Mouse (Mus musculus): ENCODE data around the gene Pear1. TPM values are rescaled to one million over a fixed set of nuclear protein-coding genes. Genes with fewer than 3 reads are reported as not detected.
A peak's percentile ranks its signal among the peaks of the same experiment; 100 is the strongest.

The Pear1 gene
- polyA plus RNA-seq, 1 experiment from 2014 or later = 6.9 TPM

GRCm38 (mm10) chr3:87764506-87764905 is 59.6 kb downstream of the Pear1 start:
- no peak overlapping the region; the same call in 1 of the 2 replicates for H3K4me2 ChIP-seq (ENCODE audit: low read length)
- WGBS = 44% methylated on average over 10 of the region's 10 CpGs
- peak overlapping the region; percentile 33; the same call in 1 of the 2 replicates for H3K27ac ChIP-seq (ENCODE audit: low read length)
- no peaks in the 10 kb centered on the region for H3K36me3 ChIP-seq (ENCODE audit: control insufficient read depth, insufficient read depth)
- H3K4me1 ChIP-seq (replicated peaks; ENCODE audit: control insufficient read depth, insufficient read depth, low read length) = peaks cover 7% of the 10 kb centered on the region; the same call in 1 of the 2 replicates
- H3K9me3 ChIP-seq (ENCODE audit: control insufficient read depth, low read length) = no peaks in the 10 kb centered on the region
- no peak overlapping the region for H3K9ac ChIP-seq (replicated peaks; ENCODE audit: low read depth, low read length)
- H3K27me3 ChIP-seq (replicated peaks; ENCODE audit: control insufficient read depth, insufficient read depth, low read length) = peaks cover 6% of the 10 kb centered on the region; the same call in 1 of the 2 replicates
- no peak for ATAC-seq
- no peak overlapping the region for H3K4me3 ChIP-seq (replicated peaks; ENCODE audit: low read length)

GRCm38 (mm10) chr3:87763683-87764289 is 60.3 kb downstream of the Pear1 start:
- peaks cover 4% of the 10 kb centered on the region; the same call in 1 of the 2 replicates for H3K4me1 ChIP-seq (replicated peaks; ENCODE audit: control insufficient read depth, insufficient read depth, low read length)
- 0 out of 2 replicates have a peak overlapping the region, but pooled peaks have one; percentile 14 for H3K9ac ChIP-seq (replicated peaks; ENCODE audit: low read depth, low read length)
- no peaks in the 10 kb centered on the region for H3K36me3 ChIP-seq (ENCODE audit: control insufficient read depth, insufficient read depth)
- H3K4me2 ChIP-seq (ENCODE audit: low read length) = peak overlapping the region; percentile 29
- no peak overlapping the region for H3K4me3 ChIP-seq (replicated peaks; ENCODE audit: low read length)
- H3K9me3 ChIP-seq (ENCODE audit: control insufficient read depth, low read length) = no peaks in the 10 kb centered on the region
- 0 out of 2 replicates have a peak, but pooled peaks have one; percentile 36 for ATAC-seq
- H3K27me3 ChIP-seq (replicated peaks; ENCODE audit: control insufficient read depth, insufficient read depth, low read length) = peaks cover under 1% of the 10 kb centered on the region; the same call in 1 of the 2 replicates
- 18% methylated on average over 15 of the region's 15 CpGs for WGBS
- no peak overlapping the region for H3K27ac ChIP-seq (ENCODE audit: low read length)

DNA sequence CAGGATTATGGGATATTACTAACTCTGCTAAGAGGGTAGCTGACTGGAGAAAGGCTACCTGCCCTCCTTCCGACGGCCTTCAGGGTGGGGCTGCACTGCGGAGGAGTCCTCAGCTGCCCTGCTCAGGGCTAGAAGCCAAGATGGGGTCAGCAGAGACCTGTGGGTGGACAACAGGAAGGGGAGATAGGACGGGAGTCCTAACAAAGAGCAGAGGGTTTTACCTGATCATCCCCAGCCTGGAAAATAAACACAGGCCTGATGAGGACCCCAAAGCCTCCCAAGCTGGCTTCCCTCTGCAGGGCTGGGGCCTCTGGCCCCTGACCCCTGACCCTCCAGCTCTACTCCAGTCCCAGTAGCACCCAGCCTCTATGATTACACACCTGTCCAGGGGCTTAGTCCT is 60.9 kb downstream of the Pear1 start:
- Histone ChIP-seq H3K36me3 (ENCODE audit: control insufficient read depth, insufficient read depth) (no peaks in the 10 kb centered on the region), H3K9ac (replicated peaks; ENCODE audit: low read depth, low read length) (no peak overlapping the region), H3K9me3 (ENCODE audit: control insufficient read depth, low read length) (no peaks in the 10 kb centered on the region), H3K4me2 (ENCODE audit: low read length) (no peak overlapping the region), H3K4me1 (replicated peaks; ENCODE audit: control insufficient read depth, insufficient read depth, low read length) (peaks cover 4% of the 10 kb centered on the region; the same call in 1 of the 2 replicates), H3K27ac (ENCODE audit: low read length) (no peak overlapping the region), H3K4me3 (replicated peaks; ENCODE audit: low read length) (no peak overlapping the region), H3K27me3 (replicated peaks; ENCODE audit: control insufficient read depth, insufficient read depth, low read length) (no peaks in the 10 kb centered on the region)
- ATAC-seq = no peak
- 62% methylated on average over 4 of the region's 4 CpGs for WGBS

- no peak for ATAC-seq
- Histone ChIP-seq H3K36me3 (ENCODE audit: control insufficient read depth, insufficient read depth) (no peaks in the 10 kb centered on the region), H3K27me3 (replicated peaks; ENCODE audit: control insufficient read depth, insufficient read depth, low read length) (no peaks in the 10 kb centered on the region), H3K4me1 (replicated peaks; ENCODE audit: control insufficient read depth, insufficient read depth, low read length) (peaks cover 4% of the 10 kb centered on the region; the same call in 1 of the 2 replicates), H3K4me3 (replicated peaks; ENCODE audit: low read length) (no peak overlapping the region), H3K27ac (ENCODE audit: low read length) (no peak overlapping the region), H3K9me3 (ENCODE audit: control insufficient read depth, low read length) (no peaks in the 10 kb centered on the region), H3K4me2 (ENCODE audit: low read length) (no peak overlapping the region), H3K9ac (replicated peaks; ENCODE audit: low read depth, low read length) (no peak overlapping the region)
- 81% methylated on average over 20 of the region's 20 CpGs for WGBS
Observed at GRCm38 (mm10) chr3:87761408-87762375, 62.4 kb downstream of the Pear1 start.

- no peak overlapping the region for H3K27ac ChIP-seq (ENCODE audit: low read length)
- H3K4me2 ChIP-seq (ENCODE audit: low read length) = no peak overlapping the region
- no peak overlapping the region for H3K9ac ChIP-seq (replicated peaks; ENCODE audit: low read depth, low read length)
- H3K9me3 ChIP-seq (ENCODE audit: control insufficient read depth, low read length) = no peaks in the 10 kb centered on the region
- ATAC-seq = no peak
- 0 out of 2 replicates have a peak, but pooled peaks cover 2% of the 10 kb centered on the region for H3K27me3 ChIP-seq (replicated peaks; ENCODE audit: control insufficient read depth, insufficient read depth, low read length)
- 55% methylated on average over 4 of the region's 5 CpGs for WGBS
- no peaks in the 10 kb centered on the region for H3K36me3 ChIP-seq (ENCODE audit: control insufficient read depth, insufficient read depth)
- peaks cover 7% of the 10 kb centered on the region; the same call in 1 of the 2 replicates for H3K4me1 ChIP-seq (replicated peaks; ENCODE audit: control insufficient read depth, insufficient read depth, low read length)
- no peak overlapping the region for H3K4me3 ChIP-seq (replicated peaks; ENCODE audit: low read length)
Observed at GRCm38 (mm10) chr3:87758641-87759040, 65.5 kb downstream of the Pear1 start.

- WGBS = 52% methylated on average over 20 of the region's 20 CpGs
- no peak overlapping the region; the same call in 1 of the 2 replicates for H3K4me3 ChIP-seq (replicated peaks; ENCODE audit: low read length)
- H3K4me2 ChIP-seq (ENCODE audit: low read length) = peak overlapping the region; percentile 61
- peak overlapping the region; percentile 58 for H3K9ac ChIP-seq (replicated peaks; ENCODE audit: low read depth, low read length)
- 0 out of 2 replicates have a peak, but pooled peaks have one; percentile 5 for ATAC-seq
- no peaks in the 10 kb centered on the region for H3K36me3 ChIP-seq (ENCODE audit: control insufficient read depth, insufficient read depth)
- H3K27me3 ChIP-seq (replicated peaks; ENCODE audit: control insufficient read depth, insufficient read depth, low read length) = 0 out of 2 replicates have a peak, but pooled peaks cover 2% of the 10 kb centered on the region
- H3K4me1 ChIP-seq (replicated peaks; ENCODE audit: control insufficient read depth, insufficient read depth, low read length) = peaks cover 7% of the 10 kb centered on the region; the same call in 1 of the 2 replicates
- H3K9me3 ChIP-seq (ENCODE audit: control insufficient read depth, low read length) = no peaks in the 10 kb centered on the region
- H3K27ac ChIP-seq (ENCODE audit: low read length) = no peak overlapping the region
Observed at GRCm38 (mm10) chr3:87756488-87756887, 67.6 kb downstream of the Pear1 start.

DNA sequence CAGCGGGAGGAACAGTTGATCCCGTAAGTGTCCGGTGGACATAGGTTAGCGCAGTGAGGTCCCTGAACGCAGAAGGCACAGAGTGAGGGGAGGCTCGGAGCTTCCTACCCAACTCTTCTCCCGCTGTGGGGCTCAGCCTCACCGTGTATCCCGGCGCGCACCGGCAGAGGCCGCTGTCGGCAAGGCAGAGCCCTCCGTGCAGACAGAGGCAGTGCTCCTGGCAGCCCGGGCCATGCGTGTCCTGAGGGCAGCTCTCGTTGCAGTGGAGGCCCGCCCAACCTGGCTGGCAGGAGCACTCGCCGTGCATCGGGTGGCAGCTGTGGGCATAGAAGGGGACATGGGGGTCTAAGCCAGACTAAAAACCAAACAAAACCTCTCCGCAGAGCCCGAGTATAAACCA is 68.1 kb downstream of the Pear1 start:
- 0 out of 2 replicates have a peak, but pooled peaks cover 2% of the 10 kb centered on the region for H3K27me3 ChIP-seq (replicated peaks; ENCODE audit: control insufficient read depth, insufficient read depth, low read length)
- H3K4me3 ChIP-seq (replicated peaks; ENCODE audit: low read length) = peak overlapping the region; percentile 40
- 3% methylated on average over 24 of the region's 24 CpGs for WGBS
- H3K9me3 ChIP-seq (ENCODE audit: control insufficient read depth, low read length) = no peaks in the 10 kb centered on the region
- ATAC-seq = peak; percentile 94
- H3K4me2 ChIP-seq (ENCODE audit: low read length) = peak overlapping the region; percentile 61
- H3K4me1 ChIP-seq (replicated peaks; ENCODE audit: control insufficient read depth, insufficient read depth, low read length) = peaks cover 7% of the 10 kb centered on the region; the same call in 1 of the 2 replicates
- H3K27ac ChIP-seq (ENCODE audit: low read length) = no peak overlapping the region
- no peaks in the 10 kb centered on the region for H3K36me3 ChIP-seq (ENCODE audit: control insufficient read depth, insufficient read depth)
- H3K9ac ChIP-seq (replicated peaks; ENCODE audit: low read depth, low read length) = peak overlapping the region; percentile 58

DNA sequence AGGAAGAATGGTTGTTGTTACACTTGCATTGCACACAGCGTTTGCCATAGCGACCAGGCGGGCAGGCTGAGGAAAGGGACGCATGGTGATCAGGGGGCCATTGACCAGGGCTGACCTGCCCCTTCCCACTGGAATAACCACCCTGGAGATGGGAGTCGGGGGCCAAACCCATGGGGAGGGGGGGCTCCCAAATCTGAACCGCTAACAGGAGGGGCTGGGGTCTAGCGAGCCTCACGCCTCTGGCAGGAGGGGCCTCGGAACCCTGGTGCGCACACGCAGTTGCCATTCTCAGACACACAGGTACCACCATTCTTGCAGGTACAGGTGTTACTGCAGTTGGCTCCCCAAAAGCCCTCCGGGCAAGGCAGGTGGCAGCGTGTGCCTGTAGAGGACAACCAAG is 70.3 kb downstream of the Pear1 start:
- no peak for ATAC-seq
- Histone ChIP-seq H3K9ac (replicated peaks; ENCODE audit: low read depth, low read length) (no peak overlapping the region), H3K4me1 (replicated peaks; ENCODE audit: control insufficient read depth, insufficient read depth, low read length) (peaks cover 7% of the 10 kb centered on the region; the same call in 1 of the 2 replicates), H3K27ac (ENCODE audit: low read length) (no peak overlapping the region), H3K4me3 (replicated peaks; ENCODE audit: low read length) (no peak overlapping the region), H3K4me2 (ENCODE audit: low read length) (no peak overlapping the region), H3K27me3 (replicated peaks; ENCODE audit: control insufficient read depth, insufficient read depth, low read length) (0 out of 2 replicates have a peak, but pooled peaks cover 2% of the 10 kb centered on the region), H3K9me3 (ENCODE audit: control insufficient read depth, low read length) (no peaks in the 10 kb centered on the region), H3K36me3 (ENCODE audit: control insufficient read depth, insufficient read depth) (no peaks in the 10 kb centered on the region)
- WGBS = 83% methylated on average over 13 of the region's 13 CpGs

GRCm38 (mm10) chr3:87752567-87752966 is 71.5 kb downstream of the Pear1 start:
- Histone ChIP-seq H3K4me3 (replicated peaks; ENCODE audit: low read length) (no peak overlapping the region), H3K9ac (replicated peaks; ENCODE audit: low read depth, low read length) (no peak overlapping the region), H3K4me2 (ENCODE audit: low read length) (no peak overlapping the region), H3K36me3 (ENCODE audit: control insufficient read depth, insufficient read depth) (no peaks in the 10 kb centered on the region), H3K27ac (ENCODE audit: low read length) (no peak overlapping the region), H3K9me3 (ENCODE audit: control insufficient read depth, low read length) (no peaks in the 10 kb centered on the region), H3K4me1 (replicated peaks; ENCODE audit: control insufficient read depth, insufficient read depth, low read length) (peaks cover 7% of the 10 kb centered on the region; the same call in 1 of the 2 replicates), H3K27me3 (replicated peaks; ENCODE audit: control insufficient read depth, insufficient read depth, low read length) (0 out of 2 replicates have a peak, but pooled peaks cover 2% of the 10 kb centered on the region)
- WGBS = 92% methylated on average over 3 of the region's 3 CpGs
- ATAC-seq = no peak

Measured in forebrain, embryonic 16.5 days (tissue).